Mouse (Mus musculus): ENCODE results near the gene Capn2.

GRCm38 (mm10) chr1:182523692-182524091 is 6.3 kb upstream of the Capn2 start:
- TF ChIP-seq CTCF (IDR thresholded peaks at IDR 0.05; ENCODE audit: low read depth, low read length) (no peak), POLR2A (IDR thresholded peaks at IDR 0.05; ENCODE audit: extremely low read depth, insufficient read depth, low read length) (no peak)
